Mouse (Mus musculus): Measurements from ENCODE around the gene Cfap65.

DNA sequence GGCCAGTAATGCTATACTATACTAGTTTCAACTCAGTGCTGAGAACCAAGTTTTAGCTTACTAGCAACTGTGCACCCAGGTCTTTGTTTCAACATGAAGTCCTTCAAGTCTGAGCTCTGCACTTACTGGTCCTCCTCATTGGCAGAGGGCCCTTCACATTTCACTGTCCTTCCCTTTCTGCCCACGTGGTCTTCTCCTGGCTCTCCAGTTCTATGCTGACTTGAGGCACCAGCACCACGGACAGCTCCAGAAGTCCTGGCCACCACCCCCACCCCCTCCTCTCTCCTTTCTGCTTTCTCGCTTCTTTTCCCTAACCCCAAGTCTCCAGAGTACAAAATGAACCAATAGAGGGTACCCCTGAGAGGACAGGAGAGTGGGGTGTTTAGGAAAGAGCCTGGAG is 4.4 kb upstream of the Cfap65 start:
- TF ChIP-seq MEF2A (IDR thresholded peaks at IDR 0.05; ENCODE audit: extremely low read depth, insufficient replicate concordance, low read depth, low read length, poor library complexity, severe bottlenecking) = no peak
- TF ChIP-seq TCF12 (IDR thresholded peaks at IDR 0.05; ENCODE audit: low read depth, low read length) = no peak
- no peak for TF ChIP-seq CTCF (IDR thresholded peaks at IDR 0.05 in 2 of 3, conservative IDR thresholded peaks at IDR 0.05 in 1 of 3; ENCODE audit: control insufficient read depth in 1 of 3, insufficient read depth in 1 of 3, low read depth in 2 of 3, low read length in 3 of 3, poor library complexity in 1 of 3, severe bottlenecking in 1 of 3)
- no peak for TF ChIP-seq TAL1 (IDR thresholded peaks at IDR 0.05; ENCODE audit: low read length)
- TF ChIP-seq MAFK (IDR thresholded peaks at IDR 0.05; ENCODE audit: borderline replicate concordance, low read depth, low read length) = no peak
- no peak for TF ChIP-seq ZMIZ1 (IDR thresholded peaks at IDR 0.05; ENCODE audit: low read depth, low read length)
- TF ChIP-seq EP300 (IDR thresholded peaks at IDR 0.05; ENCODE audit: low read depth in 1 of 2, low read length in 2 of 2) = no peak

Measured in MEL (cell line).